Mouse (Mus musculus) adipose tissue, adult 10 weeks (tissue): ENCODE measurements around the gene Sema3g. TPM values are rescaled to one million over a fixed set of nuclear protein-coding genes. Genes with fewer than 3 reads are reported as not detected.

Experiments used
- polyA plus RNA-seq: library from polyadenylated mRNA; stranded (reverse); fragments of 350-450 nt; fragmentation: Illumina TruSeq; extraction: RNeasy Lipid Tissue Mini Kit (QIAGEN cat#74804); gene quantifications from one replicate; pipeline ENCODE4 v1.2.3, GENCODE M21; 2014; ENCODE audit warnings: low read depth, low replicate concordance

Gene Sema3g
- 16.2 TPM for polyA plus RNA-seq

GRCm38 (mm10) chr14:31217666-31218065 is at the start of gene Sema3g:
Gene Sema3g (plus strand): TSS chr14:31217860.

DNA sequence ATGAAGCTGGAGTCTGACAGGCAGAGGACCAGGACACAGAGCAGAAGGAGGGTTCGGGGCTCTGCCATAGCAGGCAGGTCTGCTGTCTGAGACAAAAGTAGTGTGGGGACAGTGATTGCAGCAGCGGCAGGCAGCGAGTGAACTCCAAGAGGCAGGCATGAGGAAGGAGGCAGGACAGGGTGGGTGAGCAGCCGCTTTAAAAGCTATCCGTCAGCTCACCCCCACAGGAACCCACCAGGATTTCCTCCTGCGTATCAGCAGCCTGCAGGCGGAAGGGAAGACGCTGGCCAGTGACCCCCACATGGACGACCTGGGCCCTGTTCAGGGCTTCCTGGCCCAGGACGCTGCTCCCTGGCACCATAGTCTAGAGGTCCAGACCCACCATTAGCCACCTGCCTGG is 49.2 kb upstream of the Sema3g start, which contains the start of gene Stab1:
Stab1 (minus strand) TSS at position 217 of the 400 bp plus-strand sequence.

GRCm38 (mm10) chr14:31208084-31208483 is 9.6 kb upstream of the Sema3g start, which contains the start of gene Tnnc1:
Gene Tnnc1 (plus strand): TSS chr14:31208312.

DNA sequence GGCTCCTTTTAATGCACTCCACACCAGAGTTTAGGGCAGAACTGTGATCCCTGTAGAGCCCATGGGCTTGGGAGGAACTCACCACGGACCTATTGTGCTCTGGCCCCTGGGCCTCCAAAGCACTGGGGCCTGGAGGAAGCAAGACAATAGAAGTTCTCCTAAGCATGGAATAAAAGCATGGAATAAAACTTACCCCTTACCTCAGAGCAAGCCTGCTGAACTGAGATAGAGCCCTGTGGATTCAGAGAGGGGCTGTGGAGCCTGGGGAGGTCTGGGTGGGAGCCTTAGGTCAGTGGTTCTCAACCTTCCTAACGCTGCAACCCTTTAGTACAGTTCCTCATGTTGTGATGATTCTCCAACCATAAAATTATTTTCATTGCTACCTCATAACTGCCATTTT is 814 bp upstream of the Sema3g start, which contains the start of gene Nisch:
Nisch (minus strand) TSS at position 101 of the 400 bp plus-strand sequence.

DNA sequence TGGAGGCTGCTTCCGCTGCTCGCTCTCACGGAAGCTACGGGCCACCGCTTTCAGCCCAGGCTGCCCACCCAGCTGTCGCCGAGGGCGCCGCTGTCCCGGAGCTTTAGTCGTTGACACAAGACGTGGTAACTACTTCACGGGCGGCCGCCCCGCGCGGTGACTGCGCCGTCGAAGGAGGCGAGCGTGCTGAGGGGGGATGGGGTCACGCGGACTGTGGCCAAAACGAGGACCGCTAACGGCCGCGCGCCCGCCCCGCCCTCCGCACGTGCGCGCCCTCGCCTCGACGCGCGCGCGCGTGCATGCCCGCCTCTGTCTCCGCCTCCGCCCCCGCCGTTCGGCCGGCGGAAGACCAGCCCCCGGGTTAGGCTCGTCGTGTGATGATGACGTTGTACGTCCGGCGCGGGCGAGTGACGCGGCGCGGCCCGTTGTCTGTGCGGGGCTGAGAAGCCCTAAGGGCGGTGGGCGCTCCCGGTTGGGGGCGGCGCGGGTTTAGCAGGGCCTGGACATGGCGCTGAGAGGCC is 33.5 kb downstream of the Sema3g start, which contains the start of the genes Phf7 and Bap1:
Phf7 (minus strand) TSS at position 234 of the 521 bp plus-strand sequence.
Bap1 (plus strand) TSS at position 367 of the 521 bp plus-strand sequence.

Other genes with a start within 250 kb of the Sema3g start
- gene Glt8d1, start 216.5 kb upstream of the Sema3g start, polyA plus RNA-seq, result 75.5 TPM
- gene Spcs1, start 216.2 kb upstream of the Sema3g start, polyA plus RNA-seq, result 318 TPM
- 18.0 TPM for gene Pbrm1, start 198.7 kb upstream of the Sema3g start, polyA plus RNA-seq
- gene Gnl3, start 198.7 kb upstream of the Sema3g start, polyA plus RNA-seq, result 43.5 TPM
- gene Smim4, start 88.9 kb upstream of the Sema3g start, polyA plus RNA-seq, result 34.3 TPM
- gene Nt5dc2, start 86.8 kb upstream of the Sema3g start, polyA plus RNA-seq, result 25.1 TPM
- 47.2 TPM for gene Stab1, start 49.2 kb upstream of the Sema3g start, polyA plus RNA-seq
- 1.4 TPM for gene Tnnc1, start 9.5 kb upstream of the Sema3g start, polyA plus RNA-seq
- 268 TPM for gene Nisch, start 914 bp upstream of the Sema3g start, polyA plus RNA-seq
- 38.3 TPM for gene Phf7, start 33.5 kb downstream of the Sema3g start, polyA plus RNA-seq
- 37.2 TPM for gene Bap1, start 33.6 kb downstream of the Sema3g start, polyA plus RNA-seq
- 2.5 TPM for gene Dnah1, start 106.0 kb downstream of the Sema3g start, polyA plus RNA-seq
- gene Capn7, start 118.8 kb downstream of the Sema3g start, polyA plus RNA-seq, result 37.8 TPM
- gene Sh3bp5, start 218.2 kb downstream of the Sema3g start, polyA plus RNA-seq, result 34.4 TPM